Mouse (Mus musculus): ENCODE results near the gene Glo1. TPM values are rescaled to one million over a fixed set of nuclear protein-coding genes. Genes with fewer than 3 reads are reported as not detected.
"Not testable (repeated sequence)": the region's sequence is repeated elsewhere in the genome, so short reads cannot be mapped to it uniquely, and the experiment has no call there.

Gene Glo1
- polyA plus RNA-seq (2012): 2.8 and 8.3 TPM in 2 replicates

DNA sequence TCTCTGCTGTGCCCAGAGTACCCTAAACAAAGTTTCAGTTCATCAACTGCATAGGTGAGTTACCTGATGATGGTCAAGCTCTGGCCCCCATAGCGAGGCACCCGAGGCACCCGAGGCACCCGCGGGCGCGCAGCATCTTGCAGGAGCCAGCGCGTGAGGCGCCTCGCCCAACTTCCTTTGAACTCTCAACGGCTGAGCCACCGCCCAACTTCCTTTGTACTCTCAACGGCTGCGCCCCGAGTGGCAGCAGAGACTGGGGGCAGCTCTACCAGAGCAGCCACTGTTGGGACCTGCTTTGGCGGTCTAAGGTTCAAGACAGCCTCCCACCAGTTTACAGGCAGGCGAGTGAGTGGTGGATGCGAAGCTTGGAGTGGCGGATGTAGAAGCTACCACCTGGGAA lies at the start of gene Glo1:
Glo1 (minus strand) TSS at position 153 of the 400 bp plus-strand sequence.
- H3K27me3 ChIP-seq (ENCODE audit: control insufficient read depth); H3K9me3 ChIP-seq (ENCODE audit: control insufficient read depth, low read length); H3K4me1 ChIP-seq (ENCODE audit: control insufficient read depth); H3K4me3 ChIP-seq (replicated peaks); H3K36me3 ChIP-seq (ENCODE audit: control insufficient read depth): not testable (repeated sequence)

DNA sequence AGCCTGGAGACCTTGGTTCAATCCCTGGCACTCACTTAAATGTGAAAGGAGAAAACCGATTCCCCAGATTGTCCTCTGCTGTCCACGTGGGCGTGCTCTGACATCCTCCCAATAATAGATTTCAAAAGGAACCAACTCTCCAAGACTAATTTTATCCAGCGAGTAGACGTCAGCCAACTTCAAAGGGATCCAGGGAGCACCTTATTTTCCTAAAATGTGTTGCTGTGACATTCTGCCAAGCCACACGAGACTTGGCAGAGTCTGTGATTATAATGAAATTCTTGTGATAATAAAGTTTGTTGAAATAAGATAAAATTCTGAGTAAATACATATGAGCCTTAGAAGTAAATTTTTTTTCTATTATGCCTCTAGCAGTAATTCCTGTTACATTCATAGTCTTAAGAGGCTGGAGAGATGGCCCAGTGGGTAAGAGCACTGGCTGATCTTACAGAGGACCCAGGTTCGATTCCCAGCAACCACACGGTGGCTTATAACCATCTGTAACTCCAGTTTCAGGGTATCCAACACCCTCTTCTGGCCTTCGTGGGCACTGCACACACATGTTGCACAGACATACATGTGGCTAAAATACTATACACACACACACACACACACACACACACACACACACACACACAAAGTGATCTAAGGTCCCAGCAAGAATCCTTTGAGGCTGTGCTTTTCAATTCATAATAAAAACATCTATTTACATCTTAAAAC lies 48.5 kb upstream of the Glo1 start:
- Histone ChIP-seq H3K36me3 (ENCODE audit: control insufficient read depth) (no peaks in the 10 kb centered on the region), H3K27me3 (ENCODE audit: control insufficient read depth) (no peaks in the 10 kb centered on the region), H3K4me1 (ENCODE audit: control insufficient read depth) (no peaks in the 10 kb centered on the region), H3K9me3 (ENCODE audit: control insufficient read depth, low read length) (peaks cover 2% of the 10 kb centered on the region; the same call in 1 of the 2 replicates), H3K4me3 (replicated peaks) (no peak overlapping the region)
- TF ChIP-seq GATA1 (IDR thresholded peaks at IDR 0.05; ENCODE audit: low read length) (no peak), TAL1 (IDR thresholded peaks at IDR 0.05; ENCODE audit: low read length) (no peak)

DNA sequence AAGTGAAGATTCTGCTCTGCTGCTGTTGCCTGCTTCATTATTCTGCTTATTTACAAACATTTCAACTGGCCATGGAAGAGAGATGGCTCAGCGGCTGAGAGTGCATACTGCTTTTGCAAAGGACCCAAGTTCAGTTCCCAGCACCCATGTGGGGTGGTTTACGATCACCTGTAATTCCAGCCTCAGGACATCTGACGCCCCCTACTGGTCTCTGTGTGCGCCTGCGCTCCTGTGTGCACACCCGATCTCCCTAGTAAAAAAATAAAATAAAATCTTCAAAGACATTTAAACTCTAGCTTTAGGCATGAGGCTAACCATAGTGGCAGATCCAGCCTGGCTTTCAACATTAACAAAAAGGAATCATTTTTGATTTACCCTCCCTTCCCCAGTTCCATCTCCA lies 46.4 kb upstream of the Glo1 start:
- Histone ChIP-seq H3K4me1 (ENCODE audit: control insufficient read depth) (no peaks in the 10 kb centered on the region), H3K4me3 (replicated peaks) (no peak overlapping the region), H3K36me3 (ENCODE audit: control insufficient read depth) (no peaks in the 10 kb centered on the region), H3K27me3 (ENCODE audit: control insufficient read depth) (no peaks in the 10 kb centered on the region), H3K9me3 (ENCODE audit: control insufficient read depth, low read length) (no peaks in the 10 kb centered on the region; the same call in 1 of the 2 replicates)
- no peak for TF ChIP-seq GATA1 (IDR thresholded peaks at IDR 0.05; ENCODE audit: low read length)
- TF ChIP-seq TAL1 (IDR thresholded peaks at IDR 0.05; ENCODE audit: low read length): no peak

DNA sequence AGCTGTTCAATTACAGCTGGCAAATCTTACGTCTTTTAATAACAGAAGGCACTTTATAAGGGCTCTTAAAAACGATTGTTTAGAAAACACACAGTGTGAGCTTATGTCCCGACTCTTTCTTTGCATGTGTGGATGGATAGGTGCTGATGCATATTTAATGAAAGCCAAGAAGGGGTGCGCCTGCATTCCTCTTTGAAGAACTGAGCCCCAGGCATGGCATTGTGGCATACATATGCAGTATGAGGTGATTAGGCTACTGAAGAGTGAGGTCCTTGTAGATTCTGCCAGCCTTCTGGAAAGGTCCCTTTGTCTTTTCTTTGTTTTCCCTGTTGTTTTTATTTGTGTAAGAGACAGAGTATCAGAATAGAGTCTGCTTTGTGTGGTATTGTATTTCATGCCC lies 45.9 kb upstream of the Glo1 start:
- Histone ChIP-seq H3K4me3 (replicated peaks) (no peak overlapping the region), H3K27me3 (ENCODE audit: control insufficient read depth) (no peaks in the 10 kb centered on the region), H3K36me3 (ENCODE audit: control insufficient read depth) (no peaks in the 10 kb centered on the region), H3K4me1 (ENCODE audit: control insufficient read depth) (no peaks in the 10 kb centered on the region), H3K9me3 (ENCODE audit: control insufficient read depth, low read length) (no peaks in the 10 kb centered on the region; the same call in 1 of the 2 replicates)
- TF ChIP-seq GATA1 (IDR thresholded peaks at IDR 0.05; ENCODE audit: low read length) (no peak), TAL1 (IDR thresholded peaks at IDR 0.05; ENCODE audit: low read length) (no peak)

DNA sequence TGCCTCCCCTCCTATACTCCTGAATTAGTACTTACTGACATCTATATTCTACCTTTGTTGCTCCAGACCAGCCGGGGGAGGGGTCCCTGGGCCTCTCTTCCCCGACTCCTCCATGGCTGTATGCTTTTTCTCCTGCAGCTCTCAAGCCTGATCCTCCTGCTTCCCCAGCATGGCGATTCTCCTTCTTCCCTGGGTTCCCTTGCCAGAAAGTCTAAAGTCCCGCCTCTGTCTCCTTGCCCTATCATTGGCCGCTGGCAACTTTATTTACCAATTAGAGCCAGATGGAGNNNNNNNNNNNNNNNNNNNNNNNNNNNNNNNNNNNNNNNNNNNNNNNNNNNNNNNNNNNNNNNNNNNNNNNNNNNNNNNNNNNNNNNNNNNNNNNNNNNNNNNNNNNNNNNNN lies 38.2 kb upstream of the Glo1 start:
- Histone ChIP-seq H3K9me3 (ENCODE audit: control insufficient read depth, low read length) (peaks cover 8% of the 10 kb centered on the region), H3K27me3 (ENCODE audit: control insufficient read depth) (no peaks in the 10 kb centered on the region), H3K4me3 (replicated peaks) (no peak overlapping the region), H3K4me1 (ENCODE audit: control insufficient read depth) (no peaks in the 10 kb centered on the region), H3K36me3 (ENCODE audit: control insufficient read depth) (no peaks in the 10 kb centered on the region)
- TF ChIP-seq GATA1 (IDR thresholded peaks at IDR 0.05; ENCODE audit: low read length) (no peak), TAL1 (IDR thresholded peaks at IDR 0.05; ENCODE audit: low read length) (no peak)

DNA sequence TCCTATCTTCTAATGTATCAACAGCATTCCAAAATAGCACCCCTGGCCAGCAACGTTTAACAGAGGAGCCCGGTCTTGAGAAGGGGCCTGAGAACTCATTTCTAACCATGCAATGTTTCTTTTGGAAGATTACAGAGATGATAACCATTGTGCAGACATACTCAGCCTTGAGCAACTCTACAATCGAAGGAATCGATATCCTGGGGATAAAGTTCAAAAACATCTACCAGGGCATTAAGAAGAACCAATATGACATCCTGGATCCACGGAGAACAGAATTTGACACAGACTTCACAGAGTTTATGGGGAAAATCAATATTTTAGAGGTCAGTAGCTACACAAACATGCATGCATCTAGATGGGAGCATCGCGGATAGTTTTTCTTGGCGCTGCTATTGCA lies 36.5 kb upstream of the Glo1 start:
- H3K36me3 ChIP-seq (ENCODE audit: control insufficient read depth): no peaks in the 10 kb centered on the region
- peaks cover 8% of the 10 kb centered on the region for H3K9me3 ChIP-seq (ENCODE audit: control insufficient read depth, low read length)
- H3K27me3 ChIP-seq (ENCODE audit: control insufficient read depth): no peaks in the 10 kb centered on the region
- no peaks in the 10 kb centered on the region for H3K4me1 ChIP-seq (ENCODE audit: control insufficient read depth)
- no peak overlapping the region for H3K4me3 ChIP-seq (replicated peaks)
- TF ChIP-seq TAL1 (IDR thresholded peaks at IDR 0.05; ENCODE audit: low read length) (no peak), GATA1 (IDR thresholded peaks at IDR 0.05; ENCODE audit: low read length) (no peak)

DNA sequence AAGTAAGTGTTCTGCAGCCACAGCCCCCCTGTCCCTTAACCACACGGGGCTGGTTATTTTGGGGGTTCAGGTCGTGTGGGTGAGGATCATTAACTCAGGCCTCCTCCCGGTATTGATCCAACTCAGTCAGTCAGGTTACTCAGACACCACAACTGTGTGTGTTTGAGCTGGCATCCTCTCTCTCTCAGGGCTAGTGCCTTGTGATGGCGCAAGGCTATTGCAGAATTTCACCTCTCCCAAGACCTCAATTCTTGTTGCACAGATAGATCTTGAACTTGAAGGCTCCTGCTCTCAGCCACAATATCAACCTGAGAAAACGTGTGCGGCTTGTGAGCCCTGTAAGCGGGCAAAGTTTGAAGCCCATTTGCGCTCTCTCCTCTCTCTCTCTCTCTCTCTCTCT lies 35.5 kb upstream of the Glo1 start:
- Histone ChIP-seq H3K27me3 (ENCODE audit: control insufficient read depth) (no peaks in the 10 kb centered on the region), H3K36me3 (ENCODE audit: control insufficient read depth) (no peaks in the 10 kb centered on the region), H3K9me3 (ENCODE audit: control insufficient read depth, low read length) (peaks cover 8% of the 10 kb centered on the region), H3K4me3 (replicated peaks) (no peak overlapping the region), H3K4me1 (ENCODE audit: control insufficient read depth) (no peaks in the 10 kb centered on the region)
- TF ChIP-seq TAL1 (IDR thresholded peaks at IDR 0.05; ENCODE audit: low read length): no peak

DNA sequence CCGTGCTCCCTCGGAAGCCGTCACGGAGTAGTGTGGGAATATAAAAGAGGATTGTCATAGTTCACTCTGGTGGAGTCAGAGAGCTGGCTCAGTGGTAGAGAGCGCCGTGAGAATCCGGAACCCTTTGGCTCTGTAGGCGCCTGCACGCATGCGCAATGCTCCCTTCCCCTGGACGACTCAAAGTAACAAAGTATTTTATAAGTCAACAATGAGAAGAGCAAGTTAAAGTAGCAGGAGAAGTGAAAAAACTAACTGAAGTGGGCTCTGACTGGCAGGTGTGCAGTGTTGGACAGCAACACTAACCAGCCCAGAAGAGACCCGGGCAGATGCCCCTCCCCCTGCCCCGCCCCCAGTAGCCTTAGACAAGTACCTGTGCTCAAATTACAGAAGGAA lies 31.5 kb upstream of the Glo1 start:
- Histone ChIP-seq H3K27me3 (ENCODE audit: control insufficient read depth) (no peaks in the 10 kb centered on the region), H3K4me3 (replicated peaks) (peak overlapping the region; percentile 45), H3K36me3 (ENCODE audit: control insufficient read depth) (no peaks in the 10 kb centered on the region), H3K9me3 (ENCODE audit: control insufficient read depth, low read length) (peaks cover under 1% of the 10 kb centered on the region; the same call in 1 of the 2 replicates), H3K4me1 (ENCODE audit: control insufficient read depth) (no peaks in the 10 kb centered on the region)
- TF ChIP-seq TAL1 (IDR thresholded peaks at IDR 0.05; ENCODE audit: low read length) (no peak), GATA1 (IDR thresholded peaks at IDR 0.05; ENCODE audit: low read length) (no peak)

DNA sequence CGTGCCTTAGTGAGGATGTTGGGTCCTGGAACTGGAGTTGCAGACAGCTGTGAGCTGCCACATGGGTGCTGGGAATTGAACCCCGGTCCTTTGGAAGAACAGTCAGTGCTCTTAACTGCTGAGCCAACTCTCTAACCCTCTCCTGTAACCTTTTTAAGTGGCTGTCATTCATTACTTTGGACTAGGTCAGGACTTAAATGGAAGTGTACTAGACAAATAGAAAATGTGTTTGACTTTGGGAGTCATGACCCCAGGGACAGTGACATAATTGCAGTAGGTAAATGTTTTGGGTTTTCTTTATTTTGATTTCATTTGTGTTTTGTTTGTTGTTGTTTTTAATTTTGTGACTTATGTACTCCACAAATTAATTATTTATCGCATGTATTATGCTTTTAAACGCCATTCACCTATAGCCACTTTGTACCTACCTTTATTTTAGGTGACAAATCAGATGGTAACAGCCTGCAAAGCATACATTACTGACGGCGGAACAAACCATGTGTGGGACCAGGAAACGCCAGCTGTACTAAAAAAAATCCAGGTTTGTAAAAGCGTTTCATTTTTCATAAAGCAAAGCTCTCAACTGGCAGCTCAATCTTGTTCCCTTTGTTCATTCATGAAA lies 31.0 kb upstream of the Glo1 start:
- no peaks in the 10 kb centered on the region for H3K4me1 ChIP-seq (ENCODE audit: control insufficient read depth)
- no peaks in the 10 kb centered on the region for H3K27me3 ChIP-seq (ENCODE audit: control insufficient read depth)
- H3K4me3 ChIP-seq (replicated peaks): peak overlapping the region; percentile 45
- peaks cover 3% of the 10 kb centered on the region for H3K9me3 ChIP-seq (ENCODE audit: control insufficient read depth, low read length)
- TF ChIP-seq GATA1 (IDR thresholded peaks at IDR 0.05; ENCODE audit: low read length) (no peak), TAL1 (IDR thresholded peaks at IDR 0.05; ENCODE audit: low read length) (no peak)
- H3K36me3 ChIP-seq (ENCODE audit: control insufficient read depth): no peaks in the 10 kb centered on the region

Measured in erythroblast, embryonic 14.5 days (primary cell).